Mouse (Mus musculus): ENCODE results near the gene Mmp28.

DNA sequence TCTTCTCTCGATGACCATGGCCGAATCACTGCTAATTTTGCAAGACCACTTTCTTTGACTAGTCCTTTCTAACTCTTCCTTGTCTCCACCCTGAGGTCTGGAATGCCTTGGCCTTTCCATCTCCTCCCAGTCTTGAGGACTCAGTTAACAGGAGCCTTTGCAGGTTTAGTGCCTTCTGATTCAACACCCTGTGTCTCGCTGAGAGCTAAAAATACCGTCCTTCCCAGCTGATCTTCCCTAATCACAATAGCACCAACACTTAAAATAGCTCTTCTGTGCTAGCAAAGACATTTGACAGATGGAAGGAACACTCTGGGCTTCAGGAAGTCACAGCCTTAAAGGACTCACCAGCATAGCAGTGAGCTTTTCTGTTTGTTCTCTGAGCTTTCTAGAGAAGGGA lies 69.8 kb downstream of the Mmp28 start:
- no peak for TF ChIP-seq CTCF (IDR thresholded peaks at IDR 0.05; ENCODE audit: insufficient read depth, low read length)
- TF ChIP-seq POLR2A (IDR thresholded peaks at IDR 0.05; ENCODE audit: borderline replicate concordance, extremely low read depth, low read depth, low read length), result no peak

Data from lung, adult 2 months (tissue).